In genomic region chr15:99342194-99342981, GRCm38 (mm10) we compare ENCODE assay signal across 9 mouse cellular contexts. TPM values are rescaled to one million over a fixed set of nuclear protein-coding genes. Genes with fewer than 3 reads are reported as not detected.
DNase-seq lines count a peak whose midpoint lies in the region; ATAC-seq and TF ChIP-seq lines count a peak whose summit lies in the region.
"Had no signal": no experiment of that assay in that cellular context is flagged by ENCODE, and none has a peak within 500 bp of the region (broad histone marks: within the 10 kb centered on the region; RNA-seq: fewer than 3 reads in every experiment).

No protein-coding gene starts in this region.

- TF ChIP-seq CTCF in left cerebral cortex, adult 2 months (IDR thresholded peaks at IDR 0.05): no peak

- H3K9me3 ChIP-seq in embryonic facial prominence, embryonic 10.5 days: no peaks in the 10 kb centered on the region
- no peaks in the 10 kb centered on the region for H3K9me3 ChIP-seq in megakaryocyte, embryonic 14.5 days

- H3K27ac ChIP-seq in left cerebral cortex, adult 2 months: peak overlapping the region; percentile 79
- H3K27ac ChIP-seq in embryonic facial prominence, embryonic 10.5 days (replicated peaks): peak overlapping the region; percentile 84

- no peaks in the 10 kb centered on the region for H3K27me3 ChIP-seq in embryonic facial prominence, embryonic 10.5 days (replicated peaks; ENCODE audit: low read depth, poor library complexity, severe bottlenecking)
- peaks cover 8% of the 10 kb centered on the region for H3K27me3 ChIP-seq in megakaryocyte, embryonic 14.5 days (replicated peaks)

- ATAC-seq in erythroid progenitor cell, adult 5-6 weeks (replicated peaks; ENCODE audit: low FRiP score, poor library complexity, severe bottlenecking): no peak

- intact Hi-C loops in heart, postnatal 36 days (cut with DNase I): loop anchor here (2.0 kb wide), 1 partner anchor 26 kb away; no protein-coding TSS in a partner anchor
- intact Hi-C loops in left cerebral cortex, adult 2 months (cut with DNase I): no loop called here
- intact Hi-C loops in left cerebral cortex, postnatal 25 days (cut with DNase I): loop anchor here (2.0 kb wide), 1 partner anchor 18 kb away; no protein-coding TSS in a partner anchor

- DNase-seq in heart, adult 11 months: peak; percentile 90
- no peak for DNase-seq in heart, postnatal 36 days
- DNase-seq in left cerebral cortex, adult 2 months (ENCODE audit: extremely low spot score in 1 of 2, low spot score in 2 of 2): no peak
- no peak for DNase-seq in left cerebral cortex, postnatal 25 days (ENCODE audit: low spot score in 2 of 2)
- no peak for DNase-seq in embryonic facial prominence, embryonic 10.5 days (ENCODE audit: low spot score)
- no peak for DNase-seq in thymus, postnatal 4 days
- DNase-seq: kidney, adult 8-10 months had no signal

- 66% methylated on average over 9 of the region's 9 CpGs for WGBS in embryonic facial prominence, embryonic 10.5 days

- H3K36me3 ChIP-seq in embryonic facial prominence, embryonic 10.5 days (replicated peaks): peaks cover 10% of the 10 kb centered on the region; the same call in 1 of the 2 replicates
- H3K36me3 ChIP-seq in megakaryocyte, embryonic 14.5 days (replicated peaks; ENCODE audit: low read length): peaks cover 8% of the 10 kb centered on the region

- H3K4me3 ChIP-seq in left cerebral cortex, adult 2 months: no peak overlapping the region
- H3K4me3 ChIP-seq in embryonic facial prominence, embryonic 10.5 days: no peak overlapping the region
- H3K4me3 ChIP-seq in megakaryocyte, embryonic 14.5 days (replicated peaks): peak overlapping the region; percentile 25

- H3K4me1 ChIP-seq in embryonic facial prominence, embryonic 10.5 days: peaks cover 78% of the 10 kb centered on the region
- peaks cover 95% of the 10 kb centered on the region for H3K4me1 ChIP-seq in megakaryocyte, embryonic 14.5 days

RNA-seq across cellular contexts. Expression of gene Fmnl3, which starts 27.9 kb away (rescaled TPM):
- 10 to 100 TPM; 19.0 to 22.3 TPM for total RNA-seq in heart, postnatal 36 days (2021)
- total RNA-seq in left cerebral cortex, adult 2 months (2021): 10 to 100 TPM in 1 of 2 experiments, 1 to 10 TPM in 1; 10.0 to 11.4 TPM
- 10 to 100 TPM in 1 of 2 experiments, 1 to 10 TPM in 1; 9.5 to 10.7 TPM for total RNA-seq in left cerebral cortex, postnatal 25 days (2021)
- polyA plus RNA-seq in embryonic facial prominence, embryonic 10.5 days (2016; fragmentation: Nextera tagmentation; extraction: Ambion mirVana): 24.4 and 25.6 TPM in 2 replicates
- 4.4 and 6.8 TPM in 2 replicates for polyA plus RNA-seq in megakaryocyte, embryonic 14.5 days (2012; ENCODE audit: insufficient read depth, low replicate concordance)
- 3.6 and 5.0 TPM in 2 replicates for total RNA-seq in erythroid progenitor cell, adult 5-6 weeks (2015; ENCODE audit: low replicate concordance)
- 1.5 and 2.7 TPM in 2 replicates for total RNA-seq in erythroid progenitor cell, adult 5-6 weeks (2017; ENCODE audit: low replicate concordance)

RNA-seq across cellular contexts. Expression of gene Fam186b, which starts 46.7 kb away (rescaled TPM):
- not detected for total RNA-seq in heart, postnatal 36 days (2021)
- 1 to 10 TPM; 1.3 to 1.8 TPM for total RNA-seq in left cerebral cortex, adult 2 months (2021)
- total RNA-seq in left cerebral cortex, postnatal 25 days (2021): 1 to 10 TPM; 1.6 to 1.9 TPM
- 0.30 TPM in 1 of 2 replicates, not detected in the other for polyA plus RNA-seq in embryonic facial prominence, embryonic 10.5 days (2016; fragmentation: Nextera tagmentation; extraction: Ambion mirVana)
- polyA plus RNA-seq in megakaryocyte, embryonic 14.5 days (2012; ENCODE audit: insufficient read depth, low replicate concordance): not detected in 2 replicates
- total RNA-seq in erythroid progenitor cell, adult 5-6 weeks (2015; ENCODE audit: low replicate concordance): not detected in 2 replicates
- total RNA-seq in erythroid progenitor cell, adult 5-6 weeks (2017; ENCODE audit: low replicate concordance): not detected in 2 replicates

RNA-seq across cellular contexts. Expression of gene Prpf40b, which starts 47.5 kb away (rescaled TPM):
- 10 to 100 TPM; 20.4 to 24.3 TPM for total RNA-seq in heart, postnatal 36 days (2021)
- total RNA-seq in left cerebral cortex, adult 2 months (2021): 100 to 1,000 TPM; 111 to 119 TPM
- 10 to 100 TPM; 87.0 to 95.3 TPM for total RNA-seq in left cerebral cortex, postnatal 25 days (2021)
- polyA plus RNA-seq in embryonic facial prominence, embryonic 10.5 days (2016; fragmentation: Nextera tagmentation; extraction: Ambion mirVana): 72.3 and 76.1 TPM in 2 replicates
- 14.7 and 16.8 TPM in 2 replicates for polyA plus RNA-seq in megakaryocyte, embryonic 14.5 days (2012; ENCODE audit: insufficient read depth, low replicate concordance)
- total RNA-seq in erythroid progenitor cell, adult 5-6 weeks (2015; ENCODE audit: low replicate concordance): 4.0 TPM in 1 of 2 replicates, not detected in the other
- 1.0 TPM in 1 of 2 replicates, not detected in the other for total RNA-seq in erythroid progenitor cell, adult 5-6 weeks (2017; ENCODE audit: low replicate concordance)

RNA-seq across cellular contexts. Expression of gene Tmbim6, which starts 50.3 kb away (rescaled TPM):
- 100 to 1,000 TPM; 233 to 243 TPM for total RNA-seq in heart, postnatal 36 days (2021)
- total RNA-seq in left cerebral cortex, adult 2 months (2021): 100 to 1,000 TPM; 332 to 333 TPM
- 100 to 1,000 TPM; 331 to 338 TPM for total RNA-seq in left cerebral cortex, postnatal 25 days (2021)
- 262 and 273 TPM in 2 replicates for polyA plus RNA-seq in embryonic facial prominence, embryonic 10.5 days (2016; fragmentation: Nextera tagmentation; extraction: Ambion mirVana)
- polyA plus RNA-seq in megakaryocyte, embryonic 14.5 days (2012; ENCODE audit: insufficient read depth, low replicate concordance): 206 and 441 TPM in 2 replicates
- 179 and 219 TPM in 2 replicates for total RNA-seq in erythroid progenitor cell, adult 5-6 weeks (2015; ENCODE audit: low replicate concordance)
- total RNA-seq in erythroid progenitor cell, adult 5-6 weeks (2017; ENCODE audit: low replicate concordance): 95.3 and 151 TPM in 2 replicates

Comparison
In these comparisons a context has a peak if more than half of its experiments do, and no peak if none do; other contexts are left out.
1. RNA of gene Prpf40b, which starts 47.5 kb away (total RNA-seq): 111 to 119 TPM in left cerebral cortex, adult 2 months, 87.0 to 95.3 TPM in left cerebral cortex, postnatal 25 days and 20.4 to 24.3 TPM in heart, postnatal 36 days; 1.0 to 4.0 TPM in erythroid progenitor cell, adult 5-6 weeks; every median in the first group is over 4 times any median in the second.